Mouse (Mus musculus) lung, adult 2 months (tissue): ENCODE measurements around the gene Eif4a1. TPM values are rescaled to one million over a fixed set of nuclear protein-coding genes. Genes with fewer than 3 reads are reported as not detected.

Experiments
- DNase-seq: peaks from one replicate; pipeline ENCODE4 v3.0.0; 2022
- H3K4me1 ChIP-seq: fragments of 200-500 bp; 2 replicates; pipeline ENCODE4 v1.6.1; 2011; ENCODE audit warnings: low read length; ENCODE audit not compliant: control insufficient read depth, insufficient read depth
- H3K4me3 ChIP-seq: fragments of 200-500 bp; replicated peaks from 2 replicates; pipeline ENCODE3; 2011; ENCODE audit warnings: low read depth, mild to moderate bottlenecking, control low read depth, low read length; ENCODE audit errors: extremely low read depth
- CTCF ChIP-seq: fragments of 200-500 bp; IDR thresholded peaks from 2 replicates; pipeline ENCODE4 v1.5.1; 2011; ENCODE audit warnings: mild to moderate bottlenecking, low read length, control low read depth; ENCODE audit not compliant: insufficient read depth
- POLR2A ChIP-seq: fragments of 200-500 bp; IDR thresholded peaks from 2 replicates; pipeline ENCODE4 v1.6.1; 2011; ENCODE audit warnings: low read depth, mild to moderate bottlenecking, control low read depth, low read length, borderline replicate concordance; ENCODE audit errors: extremely low read depth
- WGBS: fragments of 180-500 bp; shearing (Covaris S2); methylation state at CpG from one replicate; pipeline ENCODE4 v1.1.7; 2018; 5-methylcytosine and 5-hydroxymethylcytosine counted together
- polyA plus RNA-seq: library from polyadenylated mRNA; depleted of rRNA; stranded (reverse); fragments of >200 nt; gene quantifications from 2 replicates; pipeline ENCODE4 v1.2.3, GENCODE M21; 2012

Eif4a1 gene
- polyA plus RNA-seq, 1 experiment: 265 TPM

GRCm38 (mm10) chr11:69662967-69663671 is 9.1 kb downstream of the Eif4a1 start:
- 62% methylated on average over 13 of the region's 13 CpGs for WGBS
- no peak for DNase-seq
- H3K4me1 ChIP-seq: peaks cover 4% of the 10 kb centered on the region
- TF ChIP-seq POLR2A (no peak), CTCF (no peak)
- H3K4me3 ChIP-seq: peak overlapping the region; percentile 96

GRCm38 (mm10) chr11:69662213-69662966 is 9.8 kb downstream of the Eif4a1 start, which contains the start of gene Mpdu1:
Mpdu1 (minus strand) TSS chr11:69662642.
- Histone ChIP-seq H3K4me3 (peak within 1 kb of the TSS; percentile 96), H3K4me1 (peaks cover 4% of the 10 kb centered on the region)
- peak; percentile 92 for DNase-seq
- TF ChIP-seq CTCF: 0 out of 2 replicates have a peak, but pooled peaks have one; percentile 23
- TF ChIP-seq POLR2A: peak; percentile 92
- WGBS: under 1% methylated on average over 48 of the region's 48 CpGs

GRCm38 (mm10) chr11:69661221-69661881 is 10.9 kb downstream of the Eif4a1 start:
- Histone ChIP-seq H3K4me1 (peaks cover 4% of the 10 kb centered on the region), H3K4me3 (peak overlapping the region; percentile 96)
- TF ChIP-seq CTCF: no peak
- no peak for TF ChIP-seq POLR2A
- no peak for DNase-seq
- WGBS: 54% methylated on average over 3 of the region's 3 CpGs

DNA sequence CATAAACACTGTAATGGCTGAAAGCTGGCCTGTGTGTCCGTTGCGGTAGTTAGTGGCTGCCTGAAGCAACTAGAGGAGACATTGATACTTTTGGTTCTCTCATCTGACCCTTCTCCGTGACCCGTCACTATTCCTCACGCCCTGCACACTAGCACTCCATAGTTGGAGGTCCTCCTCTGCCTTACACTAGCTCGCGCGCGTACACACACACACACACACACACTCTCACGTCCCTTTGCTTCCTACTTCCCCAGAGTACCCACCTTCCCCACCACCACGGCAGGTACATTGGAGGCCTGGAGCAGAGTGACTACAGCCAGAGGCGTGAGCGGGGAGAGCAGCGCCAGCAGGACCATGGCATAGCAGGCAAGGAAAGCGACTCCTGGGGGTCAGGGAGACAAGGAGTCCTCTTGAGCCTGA is 14.8 kb downstream of the Eif4a1 start:
- H3K4me3 ChIP-seq: no peak overlapping the region
- TF ChIP-seq CTCF (no peak), POLR2A (no peak)
- no peak for DNase-seq
- no peaks in the 10 kb centered on the region for H3K4me1 ChIP-seq
- 81% methylated on average over 15 of the region's 15 CpGs for WGBS

DNA sequence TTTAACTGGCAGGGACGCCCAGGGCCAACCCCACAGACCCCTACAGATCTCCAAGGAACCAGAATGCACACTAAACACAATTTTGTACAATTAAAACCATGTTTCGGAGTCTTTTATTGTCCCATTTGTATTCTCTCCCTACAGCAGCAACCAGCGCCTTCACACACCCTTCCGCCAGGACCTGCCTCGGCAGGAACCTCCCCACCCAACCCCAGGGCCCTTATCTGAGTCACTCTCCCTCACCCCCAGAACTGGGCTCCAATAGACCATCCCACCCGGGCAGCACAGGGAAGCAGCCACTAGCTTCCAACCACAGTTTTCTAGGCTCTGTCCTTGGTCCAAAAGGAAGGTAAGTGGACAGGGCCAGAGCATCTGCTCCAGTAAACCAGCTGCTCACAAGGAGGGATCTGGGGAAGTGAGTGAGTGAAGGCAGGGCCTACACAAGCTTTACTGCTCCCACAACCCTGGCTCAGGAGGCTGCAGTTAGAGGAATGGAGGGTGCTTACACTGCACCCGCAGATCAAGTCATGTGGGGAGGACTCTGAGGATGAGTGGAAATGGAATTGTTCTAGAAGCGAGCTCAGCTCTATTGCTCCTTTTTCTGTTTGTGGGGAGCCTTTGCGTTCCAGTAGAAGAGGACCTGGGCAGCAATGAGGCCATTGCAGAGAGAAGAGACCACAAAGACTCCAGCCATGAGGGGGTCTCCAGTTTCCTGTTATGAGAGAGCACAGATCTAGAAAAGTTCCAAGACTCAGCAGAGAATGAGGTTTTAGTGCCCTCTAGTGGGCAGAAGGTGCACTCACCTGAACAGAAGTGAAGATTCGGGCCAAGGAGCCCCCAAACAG is 15.4 kb downstream of the Eif4a1 start:
- peak; percentile 38 for DNase-seq
- TF ChIP-seq POLR2A: no peak
- TF ChIP-seq CTCF: peak; percentile 68
- Histone ChIP-seq H3K4me3 (no peak overlapping the region), H3K4me1 (no peaks in the 10 kb centered on the region)
- WGBS: 73% methylated on average over 10 of the region's 10 CpGs

GRCm38 (mm10) chr11:69656065-69656455 is 16.2 kb downstream of the Eif4a1 start:
- no peak for DNase-seq
- no peak for TF ChIP-seq CTCF
- TF ChIP-seq POLR2A: no peak
- no peak overlapping the region for H3K4me3 ChIP-seq
- no peaks in the 10 kb centered on the region for H3K4me1 ChIP-seq
- 51% methylated on average over 5 of the region's 5 CpGs for WGBS

DNA sequence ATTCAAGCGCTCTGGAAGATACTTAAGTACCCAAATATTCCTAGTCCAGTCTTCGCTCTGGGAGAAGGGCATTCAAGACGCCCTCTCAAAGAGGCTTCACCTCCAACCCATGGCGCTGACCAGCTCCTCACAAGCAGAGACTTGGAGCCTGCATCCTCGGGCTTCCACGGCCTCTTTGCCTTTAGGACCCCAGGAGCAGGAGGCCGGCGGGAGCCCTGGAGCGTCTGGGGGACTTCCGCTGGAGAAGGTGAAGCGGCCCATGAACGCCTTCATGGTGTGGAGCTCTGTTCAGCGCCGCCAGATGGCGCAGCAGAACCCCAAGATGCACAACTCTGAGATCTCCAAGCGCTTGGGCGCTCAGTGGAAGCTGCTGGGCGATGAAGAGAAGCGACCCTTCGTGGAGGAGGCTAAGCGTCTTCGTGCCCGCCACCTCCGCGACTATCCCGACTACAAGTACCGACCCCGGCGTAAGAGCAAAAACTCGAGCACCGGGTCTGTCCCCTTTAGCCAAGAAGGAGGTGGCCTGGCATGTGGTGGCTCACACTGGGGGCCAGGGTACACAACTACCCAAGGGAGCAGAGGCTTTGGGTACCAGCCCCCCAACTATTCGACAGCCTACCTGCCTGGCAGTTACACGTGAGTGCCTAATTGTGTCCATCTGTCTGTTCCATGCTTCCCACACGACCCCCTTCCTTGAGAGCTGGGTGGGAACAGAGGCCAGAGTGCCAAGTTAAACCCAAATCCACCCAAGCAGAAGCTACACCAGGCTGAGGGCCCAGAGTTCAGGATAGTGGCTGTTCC is 16.8 kb downstream of the Eif4a1 start, which contains the start of gene Sox15:
Gene Sox15, plus strand, starts transcription at position 51 of the 801 bp plus-strand sequence.
- peak; percentile 58 for DNase-seq
- TF ChIP-seq POLR2A: no peak
- peak; percentile 76 for TF ChIP-seq CTCF
- Histone ChIP-seq H3K4me3 (no peak within 1 kb of the TSS), H3K4me1 (no peaks in the 10 kb centered on the region)
- WGBS: 24% methylated on average over 34 of the region's 34 CpGs

DNA sequence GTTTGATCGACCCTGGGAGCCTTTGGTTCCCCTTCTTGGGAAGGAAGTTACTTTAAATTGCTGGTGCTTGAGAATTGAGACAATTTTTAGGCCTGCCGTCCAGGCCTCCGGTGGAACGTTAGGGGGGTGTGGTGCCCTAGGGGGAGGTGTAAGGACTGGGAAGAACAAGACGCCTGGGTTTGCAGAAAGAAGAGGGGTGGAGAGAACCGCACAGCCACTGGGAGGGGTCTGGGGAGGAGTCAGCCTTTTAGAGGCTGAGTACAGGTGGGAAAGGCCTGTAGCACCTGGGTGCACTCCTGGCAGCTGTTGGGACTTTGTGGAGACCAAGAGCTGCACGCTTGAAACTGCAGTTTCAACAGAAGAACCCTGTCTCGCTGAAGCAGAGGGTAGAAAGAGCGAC is 17.5 kb downstream of the Eif4a1 start:
- WGBS: 41% methylated on average over 9 of the region's 9 CpGs

More for the DNA sequence above, 17.5 kb downstream of the Eif4a1 start:
- H3K4me1 ChIP-seq: no peaks in the 10 kb centered on the region
- no peak overlapping the region for H3K4me3 ChIP-seq
- no peak for TF ChIP-seq CTCF
- TF ChIP-seq POLR2A: no peak
- DNase-seq: no peak
